Mouse (Mus musculus): ENCODE measurements around the gene Fam184a. TPM values are rescaled to one million over a fixed set of nuclear protein-coding genes. Genes with fewer than 3 reads are reported as not detected.
"Not testable (repeated sequence)": the region's sequence is repeated elsewhere in the genome, so short reads cannot be mapped to it uniquely, and the experiment has no call there.

Fam184a gene
- polyA plus RNA-seq, 1 experiment from 2014 or later = 5.5 TPM

DNA sequence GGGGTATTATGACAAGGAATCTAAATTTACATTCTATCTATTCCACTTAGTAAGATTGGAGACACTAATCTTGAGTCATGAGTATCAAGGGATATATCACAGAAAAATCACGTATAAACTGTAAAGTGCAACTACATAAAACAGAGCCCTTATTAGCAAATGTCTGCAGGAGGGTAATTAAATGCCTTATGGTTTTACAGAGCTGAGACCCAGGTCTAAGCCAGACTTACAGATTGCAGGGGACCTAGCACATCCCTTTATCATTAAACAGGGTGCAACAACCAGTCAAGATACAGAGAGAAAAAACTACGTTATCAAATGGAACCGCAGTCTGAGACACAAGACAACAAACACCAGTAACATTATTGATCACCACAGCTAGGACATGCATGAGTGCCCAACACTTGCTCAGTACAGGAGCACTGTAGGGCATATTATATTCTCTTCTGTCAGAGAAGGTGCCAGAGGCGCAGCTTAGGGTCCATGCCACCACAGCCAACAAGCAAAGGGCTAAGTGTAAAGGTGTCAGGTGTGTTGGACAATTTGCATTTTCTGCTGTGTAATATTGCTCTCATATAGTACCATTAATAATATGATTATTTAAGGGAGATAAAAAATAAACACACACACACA, 61.9 kb downstream of the Fam184a start:
- no peaks in the 10 kb centered on the region for H3K36me3 ChIP-seq
- ATAC-seq (ENCODE audit: insufficient number of reproducible peaks, low FRiP score, low TSS enrichment, low read depth) = no peak
- H3K4me2 ChIP-seq (replicated peaks) = no peak overlapping the region
- WGBS = 90% methylated on average over 4 of the region's 4 CpGs
- no peaks in the 10 kb centered on the region for H3K4me1 ChIP-seq
- H3K4me3 ChIP-seq (replicated peaks) = no peak overlapping the region
- H3K27ac ChIP-seq (replicated peaks) = no peak overlapping the region
- H3K27me3 ChIP-seq = no peaks in the 10 kb centered on the region
- no peak overlapping the region for H3K9ac ChIP-seq
- no peaks in the 10 kb centered on the region for H3K9me3 ChIP-seq (replicated peaks)

DNA sequence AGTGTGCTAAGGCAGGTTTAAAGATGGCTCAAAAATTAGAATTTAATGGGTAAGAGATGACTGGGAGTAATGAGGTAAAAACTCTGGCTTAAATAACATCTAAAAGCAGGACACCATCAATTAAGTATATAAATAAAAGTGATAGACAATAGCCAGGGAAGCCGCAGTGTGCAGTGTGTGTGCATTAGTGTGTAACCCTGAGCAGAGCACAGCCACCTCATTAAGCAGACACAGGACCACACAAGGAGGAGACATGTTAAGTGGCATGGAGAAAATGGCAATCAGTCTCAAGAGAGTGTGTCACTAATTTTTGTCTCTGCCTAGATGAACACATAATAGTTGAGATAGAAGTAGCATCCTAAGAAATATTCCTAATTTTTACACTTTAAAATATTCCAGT, 62.4 kb downstream of the Fam184a start:
- ATAC-seq (ENCODE audit: insufficient number of reproducible peaks, low FRiP score, low TSS enrichment, low read depth) = no peak
- Histone ChIP-seq H3K9me3 (replicated peaks) (no peaks in the 10 kb centered on the region), H3K27me3 (no peaks in the 10 kb centered on the region), H3K36me3 (no peaks in the 10 kb centered on the region), H3K4me2 (replicated peaks) (no peak overlapping the region), H3K27ac (replicated peaks) (no peak overlapping the region), H3K4me3 (replicated peaks) (no peak overlapping the region), H3K4me1 (no peaks in the 10 kb centered on the region), H3K9ac (no peak overlapping the region)
- 84% methylated on average over 1 of the region's 1 CpGs for WGBS

DNA sequence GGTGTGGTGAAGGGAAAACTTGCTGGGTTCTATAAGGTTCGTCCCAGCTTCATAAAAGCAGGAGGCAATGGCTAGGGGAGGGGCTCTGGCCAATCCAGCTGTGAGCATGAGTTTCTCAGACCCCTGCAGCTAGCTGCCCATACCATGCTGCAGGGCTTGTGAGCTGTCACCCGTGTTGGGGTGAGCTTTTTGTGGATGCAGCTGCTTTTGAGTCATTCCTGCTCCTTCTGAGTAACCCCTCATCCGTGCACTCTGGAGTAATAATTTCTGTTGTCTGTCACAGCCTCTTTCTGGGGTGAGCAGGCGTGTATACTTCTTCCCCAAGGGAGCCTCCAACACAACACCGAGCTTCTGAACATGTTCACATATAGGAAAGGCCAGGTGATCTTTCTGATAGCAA, 63.0 kb downstream of the Fam184a start:
- no peak for ATAC-seq (ENCODE audit: insufficient number of reproducible peaks, low FRiP score, low TSS enrichment, low read depth)

DNA sequence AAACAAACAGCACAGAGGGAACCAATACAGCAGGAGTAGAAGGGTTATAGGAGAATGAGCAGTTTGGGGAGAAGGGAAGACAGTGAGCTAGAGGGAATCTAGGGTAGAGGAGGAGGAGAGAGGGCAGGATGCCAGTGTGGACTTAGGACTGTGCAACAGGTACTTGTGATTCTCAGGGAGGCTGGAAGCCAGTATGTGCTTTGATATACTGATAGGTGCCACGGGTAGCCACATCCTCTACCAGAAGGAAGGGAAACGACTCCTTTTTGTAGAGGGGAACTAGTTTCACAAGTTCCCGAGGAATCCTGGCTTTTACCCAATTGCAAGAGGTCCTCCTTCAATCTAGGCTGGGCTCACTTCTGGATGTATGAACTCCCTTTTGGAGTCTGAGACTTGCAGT, 65.1 kb downstream of the Fam184a start:
- WGBS = 62% methylated on average over 3 of the region's 3 CpGs

More for the DNA sequence above, 63.0 kb downstream of the Fam184a start:
- Histone ChIP-seq H3K9me3 (replicated peaks) (no peaks in the 10 kb centered on the region), H3K4me2 (replicated peaks) (no peak overlapping the region), H3K9ac (no peak overlapping the region), H3K4me1 (no peaks in the 10 kb centered on the region), H3K27ac (replicated peaks) (no peak overlapping the region), H3K36me3 (0 out of 2 replicates have a peak, but pooled peaks cover 3% of the 10 kb centered on the region), H3K4me3 (replicated peaks) (no peak overlapping the region), H3K27me3 (no peaks in the 10 kb centered on the region)
- WGBS = 71% methylated on average over 5 of the region's 5 CpGs

DNA sequence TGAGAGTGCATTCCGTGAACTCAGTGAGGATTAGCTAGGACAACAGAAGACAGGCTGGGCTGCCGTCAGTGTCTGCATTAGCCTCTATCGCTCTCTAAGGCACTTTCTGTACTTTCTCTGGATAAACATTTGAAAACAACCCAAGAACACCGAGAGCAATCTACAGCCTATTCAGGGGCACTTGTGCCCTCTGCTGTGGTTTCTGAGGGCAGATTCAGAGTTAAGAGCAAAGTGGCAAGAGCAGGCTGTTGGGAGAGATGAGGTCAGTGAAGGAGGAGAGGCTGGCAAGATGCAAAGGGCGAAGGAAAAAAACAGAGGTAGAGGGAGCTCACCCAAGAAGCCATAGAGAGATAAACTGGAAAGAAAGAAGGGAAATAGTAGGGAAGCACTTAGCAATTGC, 67.7 kb downstream of the Fam184a start:
- H3K4me1 ChIP-seq = no peaks in the 10 kb centered on the region
- H3K9me3 ChIP-seq (replicated peaks) = no peaks in the 10 kb centered on the region
- no peaks in the 10 kb centered on the region for H3K27me3 ChIP-seq
- WGBS = 86% methylated on average over 5 of the region's 5 CpGs
- no peak overlapping the region for H3K4me2 ChIP-seq (replicated peaks)
- H3K27ac ChIP-seq (replicated peaks) = no peak overlapping the region
- no peak for ATAC-seq (ENCODE audit: insufficient number of reproducible peaks, low FRiP score, low TSS enrichment, low read depth)
- no peak overlapping the region for H3K4me3 ChIP-seq (replicated peaks)
- H3K36me3 ChIP-seq = 0 out of 2 replicates have a peak, but pooled peaks cover 3% of the 10 kb centered on the region
- no peak overlapping the region for H3K9ac ChIP-seq

More for the DNA sequence above, 65.1 kb downstream of the Fam184a start:
- no peaks in the 10 kb centered on the region for H3K27me3 ChIP-seq
- H3K4me1 ChIP-seq = no peaks in the 10 kb centered on the region
- H3K4me3 ChIP-seq (replicated peaks) = no peak overlapping the region
- no peak for ATAC-seq (ENCODE audit: insufficient number of reproducible peaks, low FRiP score, low TSS enrichment, low read depth)
- H3K9ac ChIP-seq = no peak overlapping the region
- no peak overlapping the region for H3K4me2 ChIP-seq (replicated peaks)
- H3K36me3 ChIP-seq = 0 out of 2 replicates have a peak, but pooled peaks cover 3% of the 10 kb centered on the region
- no peak overlapping the region for H3K27ac ChIP-seq (replicated peaks)
- no peaks in the 10 kb centered on the region for H3K9me3 ChIP-seq (replicated peaks)

DNA sequence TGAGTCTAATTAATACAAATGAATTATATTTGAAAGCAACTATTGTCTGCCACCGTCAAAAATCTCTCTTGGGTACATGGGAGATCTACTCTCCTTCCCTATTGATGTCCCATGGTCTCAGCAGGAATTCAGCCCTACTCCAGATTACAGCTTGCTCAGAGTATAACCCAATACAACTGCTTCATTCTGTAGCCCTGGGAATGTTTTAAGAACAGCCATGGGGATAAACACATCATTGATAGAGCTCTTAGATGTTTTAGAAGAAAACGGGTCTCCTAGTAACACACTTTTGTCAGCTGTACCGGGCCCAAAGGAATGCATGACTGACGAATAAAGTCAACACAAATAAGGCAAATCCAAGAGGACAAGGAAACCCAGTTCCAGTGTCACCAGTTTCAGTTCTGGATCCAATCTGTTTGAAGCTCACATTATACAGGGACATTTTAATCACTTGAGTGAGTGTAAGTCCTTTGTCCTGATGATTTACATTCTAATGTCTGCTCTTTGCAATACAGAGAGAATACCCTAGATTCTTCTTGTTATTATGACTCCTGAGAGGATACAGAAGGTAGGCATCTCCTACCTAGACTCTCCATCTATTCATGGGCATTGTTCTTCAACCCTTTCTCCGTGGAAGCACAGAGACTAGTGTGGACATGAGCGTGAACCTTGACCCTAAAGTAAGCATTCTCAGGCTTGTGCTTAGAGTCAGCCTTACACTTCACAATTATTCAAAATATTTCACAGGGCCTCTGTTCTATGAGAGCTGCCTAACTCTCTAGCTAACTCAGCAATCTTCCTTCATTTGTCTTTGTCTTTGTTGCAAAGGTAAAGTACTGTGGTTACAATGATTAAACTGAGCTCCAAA, 71.0 kb downstream of the Fam184a start:
- H3K27ac ChIP-seq (replicated peaks) = no peak overlapping the region
- H3K27me3 ChIP-seq = no peaks in the 10 kb centered on the region
- H3K9ac ChIP-seq = no peak overlapping the region
- H3K9me3 ChIP-seq (replicated peaks) = no peaks in the 10 kb centered on the region
- no peak overlapping the region for H3K4me2 ChIP-seq (replicated peaks)
- no peak for ATAC-seq (ENCODE audit: insufficient number of reproducible peaks, low FRiP score, low TSS enrichment, low read depth)
- 64% methylated on average over 6 of the region's 6 CpGs for WGBS
- H3K4me1 ChIP-seq = no peaks in the 10 kb centered on the region
- 0 out of 2 replicates have a peak, but pooled peaks cover 3% of the 10 kb centered on the region for H3K36me3 ChIP-seq
- no peak overlapping the region for H3K4me3 ChIP-seq (replicated peaks)

DNA sequence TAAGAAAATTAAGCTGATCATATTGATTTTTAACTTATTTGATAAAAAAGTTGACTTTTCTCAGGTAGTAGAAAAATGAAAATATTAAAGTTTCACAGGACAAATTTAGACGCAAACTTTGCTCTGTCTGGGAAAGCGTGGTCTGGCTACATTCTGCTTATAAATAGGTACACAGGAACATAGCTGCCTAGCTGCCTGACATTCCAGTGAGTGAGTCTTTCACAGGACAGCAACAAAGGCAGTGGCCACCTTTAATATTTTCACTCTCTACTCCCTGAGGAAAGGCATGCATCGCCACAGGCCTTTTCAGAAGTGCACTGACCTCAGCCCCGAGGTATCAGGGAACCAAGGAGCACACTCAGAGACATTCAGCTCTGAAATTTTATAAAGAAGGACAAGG, 89.1 kb downstream of the Fam184a start:
- Histone ChIP-seq H3K4me1 (no peaks in the 10 kb centered on the region), H3K4me2 (replicated peaks) (no peak overlapping the region), H3K27me3 (no peaks in the 10 kb centered on the region), H3K27ac (replicated peaks) (no peak overlapping the region), H3K4me3 (replicated peaks) (no peak overlapping the region), H3K9me3 (replicated peaks) (no peaks in the 10 kb centered on the region), H3K36me3 (no peaks in the 10 kb centered on the region), H3K9ac (no peak overlapping the region)
- WGBS = 73% methylated on average over 4 of the region's 4 CpGs
- ATAC-seq (ENCODE audit: insufficient number of reproducible peaks, low FRiP score, low TSS enrichment, low read depth) = no peak

DNA sequence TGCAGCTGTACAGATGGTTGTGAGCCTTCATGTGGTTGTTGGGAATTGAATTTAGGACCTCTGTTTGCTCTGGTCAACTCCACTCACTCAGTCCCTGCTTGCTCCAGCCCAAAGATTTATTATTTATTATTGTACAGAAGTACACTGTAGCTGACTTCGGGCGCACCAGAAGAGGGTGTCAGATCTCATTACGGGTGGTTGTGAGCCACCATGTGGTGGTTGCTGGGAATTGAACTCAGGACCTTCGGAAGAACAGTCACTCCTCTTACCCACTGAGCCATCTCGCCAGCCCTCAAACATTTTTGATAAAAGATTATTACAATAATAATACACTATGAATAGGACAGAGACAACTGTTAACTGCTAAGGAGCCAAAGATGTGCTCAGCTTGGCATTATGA, 96.7 kb downstream of the Fam184a start:
- H3K27ac ChIP-seq (replicated peaks); H3K9ac ChIP-seq; ATAC-seq (ENCODE audit: insufficient number of reproducible peaks, low FRiP score, low TSS enrichment, low read depth); H3K4me3 ChIP-seq (replicated peaks); H3K9me3 ChIP-seq (replicated peaks); H3K4me1 ChIP-seq; H3K4me2 ChIP-seq (replicated peaks); H3K36me3 ChIP-seq; H3K27me3 ChIP-seq: not testable (repeated sequence)
- WGBS = 77% methylated on average over 5 of the region's 5 CpGs

DNA sequence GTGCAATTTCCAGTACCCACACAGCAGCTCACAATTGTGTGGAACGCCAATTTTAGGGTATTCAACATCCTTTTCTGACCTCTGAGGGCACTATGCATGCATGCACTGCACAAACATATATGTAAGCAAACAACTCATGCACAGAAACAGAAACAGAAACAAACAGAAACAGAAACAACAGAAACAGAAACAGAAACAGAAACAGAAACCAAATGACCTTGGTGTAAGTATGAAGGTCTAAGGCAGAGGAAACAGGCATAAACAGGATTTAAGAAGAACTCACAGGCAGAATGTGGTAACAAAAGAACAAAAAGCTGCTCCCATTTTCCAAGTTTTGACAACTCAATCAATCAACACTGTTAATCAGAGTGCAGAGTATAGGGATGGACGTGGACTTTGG, 100.2 kb downstream of the Fam184a start:
- H3K4me3 ChIP-seq (replicated peaks) = no peak overlapping the region
- no peaks in the 10 kb centered on the region for H3K27me3 ChIP-seq
- no peaks in the 10 kb centered on the region for H3K4me1 ChIP-seq
- 84% methylated on average over 2 of the region's 2 CpGs for WGBS
- H3K4me2 ChIP-seq (replicated peaks) = no peak overlapping the region
- no peak overlapping the region for H3K27ac ChIP-seq (replicated peaks)
- no peaks in the 10 kb centered on the region for H3K9me3 ChIP-seq (replicated peaks)
- no peaks in the 10 kb centered on the region for H3K36me3 ChIP-seq
- H3K9ac ChIP-seq = no peak overlapping the region
- no peak for ATAC-seq (ENCODE audit: insufficient number of reproducible peaks, low FRiP score, low TSS enrichment, low read depth)

DNA sequence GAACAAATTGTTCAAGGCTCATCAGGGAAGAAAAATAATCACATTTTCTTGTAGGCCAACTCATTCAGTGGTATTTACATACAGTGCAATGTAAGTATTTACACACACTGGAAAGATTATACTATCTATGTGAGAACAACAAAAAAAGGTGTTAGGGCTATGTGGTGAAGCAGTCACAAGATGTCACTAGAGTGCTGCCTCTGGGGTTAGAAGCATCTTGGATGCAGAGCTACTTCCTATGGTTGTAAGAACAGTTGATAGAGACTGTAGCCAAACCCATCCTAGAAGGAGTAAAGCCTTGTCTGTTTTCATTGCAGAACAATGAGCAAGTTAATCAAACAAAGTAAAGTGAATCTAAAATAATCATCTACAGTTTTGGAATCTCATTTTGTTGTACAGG, 109.4 kb downstream of the Fam184a start:
- Histone ChIP-seq H3K4me3 (replicated peaks) (no peak overlapping the region), H3K4me2 (replicated peaks) (no peak overlapping the region), H3K9ac (no peak overlapping the region), H3K36me3 (no peaks in the 10 kb centered on the region), H3K27ac (replicated peaks) (no peak overlapping the region), H3K4me1 (no peaks in the 10 kb centered on the region), H3K27me3 (no peaks in the 10 kb centered on the region), H3K9me3 (replicated peaks) (no peaks in the 10 kb centered on the region)
- no peak for ATAC-seq (ENCODE audit: insufficient number of reproducible peaks, low FRiP score, low TSS enrichment, low read depth)

DNA sequence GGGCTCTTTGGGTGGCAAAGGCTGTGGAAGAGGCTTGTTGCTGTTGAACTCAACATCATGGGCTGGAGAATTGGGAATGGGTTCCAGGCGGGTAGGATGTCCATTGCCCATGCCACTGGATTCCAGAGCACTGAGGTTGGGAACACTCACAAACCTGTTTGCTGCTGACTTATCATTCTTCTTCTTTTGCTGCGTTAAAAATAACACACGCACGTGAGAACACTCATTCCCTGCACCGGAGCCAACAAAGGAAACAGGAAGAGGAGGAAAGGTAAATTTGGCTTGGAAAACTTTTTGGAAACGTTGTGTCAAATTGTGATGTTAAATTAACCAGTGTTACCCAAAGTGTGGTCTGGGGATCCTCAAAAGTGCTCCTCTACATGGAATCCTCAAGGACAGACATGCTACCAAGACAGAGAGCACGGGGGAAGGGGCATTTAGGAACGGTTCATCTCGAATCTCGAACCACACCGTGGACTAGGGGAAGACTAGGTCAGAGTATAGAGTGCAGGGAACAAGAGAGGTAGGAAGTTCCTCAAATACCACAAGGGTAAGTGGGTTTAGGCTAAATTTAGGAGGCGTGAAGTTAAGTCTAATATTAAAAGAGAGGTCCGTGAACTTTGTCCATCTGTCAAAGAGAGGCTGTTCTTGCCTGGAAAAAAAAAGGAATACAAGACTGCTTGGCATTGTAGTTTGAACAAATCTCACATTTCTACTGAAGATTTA, 115.5 kb downstream of the Fam184a start:
- no peak overlapping the region for H3K4me3 ChIP-seq (replicated peaks)
- no peaks in the 10 kb centered on the region for H3K36me3 ChIP-seq
- H3K27ac ChIP-seq (replicated peaks) = no peak overlapping the region
- H3K4me1 ChIP-seq = no peaks in the 10 kb centered on the region
- no peaks in the 10 kb centered on the region for H3K27me3 ChIP-seq
- ATAC-seq (ENCODE audit: insufficient number of reproducible peaks, low FRiP score, low TSS enrichment, low read depth) = no peak
- H3K9me3 ChIP-seq (replicated peaks) = no peaks in the 10 kb centered on the region
- no peak overlapping the region for H3K9ac ChIP-seq
- no peak overlapping the region for H3K4me2 ChIP-seq (replicated peaks)
- 79% methylated on average over 13 of the region's 13 CpGs for WGBS
